Mouse (Mus musculus) heart, embryonic 14.5 days (tissue): Measurements from ENCODE around the gene Arntl2. TPM values are rescaled to one million over a fixed set of nuclear protein-coding genes. Genes with fewer than 3 reads are reported as not detected.

Experiments used
- ATAC-seq: fragments of 200-750 bp; cut with Nextera tagmentation; 2 replicates; pipeline ENCODE4 v1.8.0; 2017; ENCODE audit warnings: low read depth, moderate TSS enrichment; ENCODE audit not compliant: insufficient number of reproducible peaks, insufficient read depth, low FRiP score
- H3K27ac ChIP-seq, 2 experiments: fragments of 200-500 bp in 1 of 2; fragments of 300-500 bp in 1 of 2; sonication (generic) in 1 of 2; replicated peaks in 1 of 2; 2 replicates each; pipeline ENCODE4 v1.5.1; 2012 to 2014; ENCODE audit warnings: low read depth in 2 of 2, low read length in 2 of 2, control low read depth in 1 of 2, mild to moderate bottlenecking in 1 of 2, mixed read lengths in 1 of 2; ENCODE audit not compliant: control insufficient read depth in 1 of 2, insufficient read depth in 1 of 2
- H3K27me3 ChIP-seq: fragments of 300-500 bp; sonication (generic); 2 replicates; pipeline ENCODE4 v1.6.1; 2014; ENCODE audit warnings: mild to moderate bottlenecking, low read length, control low read depth; ENCODE audit not compliant: control insufficient read depth, insufficient read depth
- H3K36me3 ChIP-seq: fragments of 300-500 bp; sonication (generic); 2 replicates; pipeline ENCODE4 v1.6.1; 2014; ENCODE audit warnings: mild to moderate bottlenecking, control low read depth, low read length, mixed read lengths; ENCODE audit not compliant: control insufficient read depth, insufficient read depth
- H3K4me1 ChIP-seq, 2 experiments: fragments of 200-500 bp in 1 of 2; fragments of 300-500 bp in 1 of 2; sonication (generic) in 1 of 2; 2 replicates each; pipeline ENCODE4 v1.6.1; 2012 to 2014; ENCODE audit warnings: low read length in 2 of 2, control low read depth in 1 of 2, mixed read lengths in 1 of 2; ENCODE audit not compliant: control insufficient read depth in 2 of 2, insufficient read depth in 2 of 2
- H3K4me2 ChIP-seq: fragments of 300-500 bp; sonication (generic); 2 replicates; pipeline ENCODE4 v1.6.1; 2014; ENCODE audit warnings: mild to moderate bottlenecking, low read length
- H3K4me3 ChIP-seq, 2 experiments: fragments of 200-500 bp in 1 of 2; fragments of 300-500 bp in 1 of 2; sonication (generic) in 1 of 2; 2 replicates each; pipeline ENCODE4 v1.5.1; 2012 to 2014; ENCODE audit warnings: low read length in 2 of 2, mild to moderate bottlenecking in 2 of 2, control low read depth in 1 of 2, low read depth in 1 of 2, moderate library complexity in 1 of 2; ENCODE audit not compliant: control insufficient read depth in 1 of 2, insufficient read depth in 1 of 2
- H3K9ac ChIP-seq: fragments of 300-500 bp; sonication (generic); 2 replicates; pipeline ENCODE4 v1.6.1; 2014; ENCODE audit warnings: mild to moderate bottlenecking, low read length
- H3K9me3 ChIP-seq: fragments of 300-500 bp; sonication (generic); 2 replicates; pipeline ENCODE4 v1.6.1; 2016; ENCODE audit warnings: low read length, control low read depth; ENCODE audit not compliant: control insufficient read depth
- WGBS: fragments of 180-500 bp; shearing (Covaris S2); extraction: QIAGEN DNeasy Blood & Tissue Kit; methylation state at CpG from one replicate; pipeline ENCODE4 v1.1.7; 2014; 5-methylcytosine and 5-hydroxymethylcytosine counted together
- polyA plus RNA-seq: library from polyadenylated mRNA; unstranded; fragments of >200 nt; fragmentation: Nextera tagmentation; extraction: Ambion mirVana; gene quantifications from 2 replicates; pipeline ENCODE4 v1.2.1, GENCODE M21; 2014

The Arntl2 gene
- polyA plus RNA-seq, 1 experiment from 2014 or later = 3.7 TPM

DNA sequence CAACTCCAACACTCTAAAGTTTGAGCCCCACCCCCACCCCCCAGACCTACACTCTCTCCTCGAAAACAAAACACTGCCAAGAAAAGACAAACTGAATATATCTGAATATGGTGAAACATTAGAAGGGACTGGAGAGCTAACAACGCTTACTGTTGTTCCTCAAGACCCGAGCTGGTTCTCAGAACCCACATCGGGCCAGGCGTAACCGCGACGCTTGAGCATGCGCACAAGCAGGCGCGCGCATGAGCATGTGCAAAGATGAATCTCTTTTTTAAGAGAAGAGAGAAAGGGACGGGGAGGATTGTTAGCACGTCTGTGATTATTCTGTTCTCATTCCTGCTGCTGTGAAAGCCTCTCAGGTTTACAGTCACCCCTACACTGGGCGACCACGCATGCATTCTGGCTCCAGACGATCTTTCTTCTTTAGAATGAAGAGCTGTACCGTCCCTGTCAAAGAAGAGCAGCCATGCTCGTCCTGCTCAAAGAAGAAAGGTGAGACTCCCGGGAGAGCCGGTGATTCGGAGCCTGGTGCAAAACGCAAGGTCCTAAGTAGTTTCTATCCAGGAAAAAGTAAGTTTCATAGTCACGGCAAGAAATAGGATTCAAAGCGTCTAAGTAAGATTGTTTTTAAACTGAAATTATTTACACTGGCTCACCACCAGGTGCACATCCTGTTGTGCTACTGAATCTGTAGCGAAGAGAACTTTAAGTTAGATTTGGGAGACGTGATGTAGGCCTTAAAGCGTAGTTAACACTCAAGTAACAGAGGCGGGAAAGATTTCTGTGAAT lies 24.5 kb downstream of the Arntl2 start:
- Histone ChIP-seq H3K36me3 (peaks cover 6% of the 10 kb centered on the region; the same call in 1 of the 2 replicates), H3K9me3 (no peaks in the 10 kb centered on the region), H3K27me3 (no peaks in the 10 kb centered on the region), H3K4me1 (no peaks in the 10 kb centered on the region), H3K4me2 (no peak overlapping the region), H3K4me3 (no peak overlapping the region), H3K27ac (no peak overlapping the region), H3K9ac (no peak overlapping the region)
- 82% methylated on average over 29 of the region's 29 CpGs for WGBS
- ATAC-seq = no peak

DNA sequence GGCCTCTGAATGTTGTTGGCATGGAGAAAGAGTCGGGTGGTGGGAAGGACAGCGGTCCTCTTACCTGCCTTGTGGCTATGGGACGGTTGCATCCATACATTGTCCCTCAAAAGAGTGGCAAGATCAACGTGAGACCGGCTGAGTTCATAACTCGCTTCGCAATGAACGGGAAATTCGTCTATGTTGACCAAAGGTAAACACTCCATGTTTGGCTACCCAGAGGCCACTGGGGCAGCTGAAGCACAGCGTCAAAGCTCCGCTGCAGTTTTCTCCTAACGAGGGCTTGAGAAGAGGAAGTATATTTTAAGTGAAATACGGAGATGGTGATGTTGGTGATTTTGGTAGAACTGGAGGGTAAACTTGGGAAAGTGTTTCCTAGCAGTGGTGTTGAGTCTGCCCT lies 26.1 kb downstream of the Arntl2 start:
- Histone ChIP-seq H3K9me3 (no peaks in the 10 kb centered on the region), H3K9ac (no peak overlapping the region), H3K4me2 (no peak overlapping the region), H3K27me3 (no peaks in the 10 kb centered on the region), H3K27ac (no peak overlapping the region), H3K4me3 (no peak overlapping the region), H3K4me1 (no peaks in the 10 kb centered on the region), H3K36me3 (peaks cover 3% of the 10 kb centered on the region; the same call in 1 of the 2 replicates)
- 88% methylated on average over 13 of the region's 13 CpGs for whole genome bisulfite sequencing
- ATAC-seq = no peak

DNA sequence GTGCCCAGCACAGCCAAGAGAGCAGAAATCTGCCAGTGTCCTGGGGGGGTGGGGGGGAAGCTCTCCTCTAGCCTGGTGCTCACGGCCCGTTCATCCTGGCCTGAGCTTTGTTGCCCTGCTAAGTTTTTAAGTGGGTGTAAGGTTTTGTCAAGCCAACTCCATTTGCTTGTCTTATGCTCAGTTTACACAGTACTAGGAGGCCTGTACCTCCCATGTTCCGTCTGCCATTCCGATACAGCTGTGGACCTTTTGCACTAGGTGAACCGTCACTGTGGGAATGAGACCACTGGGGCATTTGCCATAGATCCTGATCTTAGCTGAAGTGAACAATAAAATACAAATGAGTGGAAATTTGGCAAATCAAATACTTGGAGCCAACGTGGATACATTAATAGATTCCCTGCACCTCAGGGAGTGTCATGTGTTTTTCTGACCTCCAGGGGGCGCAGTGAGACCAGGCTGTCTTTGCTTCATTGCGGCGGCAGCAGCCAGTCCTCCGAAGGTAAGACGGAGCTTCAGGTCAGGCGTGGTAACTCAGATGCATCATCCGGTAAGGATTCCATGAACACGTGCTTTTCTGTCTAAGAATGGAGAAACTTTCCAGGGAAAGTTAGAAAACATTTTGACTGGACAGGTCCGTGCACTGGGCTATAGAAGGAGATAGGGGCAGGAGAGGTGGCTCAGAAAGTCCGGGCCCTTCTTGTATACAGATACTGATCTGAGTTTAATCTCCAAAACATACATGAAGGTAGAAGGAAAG lies 29.1 kb downstream of the Arntl2 start:
- H3K27ac ChIP-seq = no peak overlapping the region
- no peak overlapping the region for H3K4me3 ChIP-seq
- H3K4me1 ChIP-seq = no peaks in the 10 kb centered on the region
- H3K4me2 ChIP-seq = no peak overlapping the region
- WGBS = 35% methylated on average over 16 of the region's 16 CpGs
- H3K27me3 ChIP-seq = no peaks in the 10 kb centered on the region
- peaks cover 10% of the 10 kb centered on the region; the same call in 1 of the 2 replicates for H3K36me3 ChIP-seq
- no peaks in the 10 kb centered on the region for H3K9me3 ChIP-seq
- no peak overlapping the region for H3K9ac ChIP-seq
- no peak for ATAC-seq

DNA sequence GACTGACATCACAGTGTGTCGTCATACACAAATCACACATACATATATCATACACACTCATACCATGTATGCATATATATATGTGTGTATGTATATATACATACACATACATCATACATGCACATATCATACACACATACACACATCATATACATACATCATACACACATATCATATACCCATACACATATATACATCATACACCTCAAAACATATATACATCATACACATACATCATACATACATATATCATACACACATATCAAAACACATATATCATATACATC lies 29.6 kb downstream of the Arntl2 start:
- no peak overlapping the region for H3K4me3 ChIP-seq
- H3K36me3 ChIP-seq = peaks cover 10% of the 10 kb centered on the region; the same call in 1 of the 2 replicates
- no peak overlapping the region for H3K27ac ChIP-seq
- no peak overlapping the region for H3K9ac ChIP-seq
- no peaks in the 10 kb centered on the region for H3K27me3 ChIP-seq
- WGBS = 72% methylated on average over 1 of the region's 1 CpGs
- no peak for ATAC-seq
- H3K4me2 ChIP-seq = no peak overlapping the region
- H3K4me1 ChIP-seq = no peaks in the 10 kb centered on the region
- H3K9me3 ChIP-seq = no peaks in the 10 kb centered on the region

DNA sequence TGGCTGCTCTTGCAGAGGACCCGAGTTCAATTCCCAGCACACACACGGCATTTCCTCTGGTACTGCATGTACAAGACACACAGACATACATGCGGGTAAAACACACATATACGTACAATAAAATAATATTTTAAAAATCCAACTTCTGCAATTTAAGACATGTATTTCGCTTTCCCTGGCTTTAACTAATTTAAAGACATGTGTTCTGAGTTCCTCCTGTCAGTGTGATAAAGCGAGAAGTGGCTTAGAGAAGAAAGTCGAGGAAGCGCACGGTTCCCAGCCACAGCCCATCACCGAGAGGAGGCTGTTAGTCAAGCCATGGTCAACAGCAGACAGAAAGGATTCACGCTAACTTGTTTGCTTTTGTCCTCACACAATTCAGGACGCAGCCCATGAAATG lies 35.5 kb downstream of the Arntl2 start:
- H3K4me2 ChIP-seq = no peak overlapping the region
- peaks cover 6 to 13% of the 10 kb centered on the region in 2 experiments for H3K4me1 ChIP-seq
- no peaks in the 10 kb centered on the region for H3K27me3 ChIP-seq
- no peak for ATAC-seq
- peaks cover 8% of the 10 kb centered on the region; the same call in 1 of the 2 replicates for H3K36me3 ChIP-seq
- H3K27ac ChIP-seq = no peak overlapping the region
- no peak overlapping the region for H3K4me3 ChIP-seq
- H3K9ac ChIP-seq = no peak overlapping the region
- H3K9me3 ChIP-seq = no peaks in the 10 kb centered on the region
- WGBS = 89% methylated on average over 12 of the region's 12 CpGs

DNA sequence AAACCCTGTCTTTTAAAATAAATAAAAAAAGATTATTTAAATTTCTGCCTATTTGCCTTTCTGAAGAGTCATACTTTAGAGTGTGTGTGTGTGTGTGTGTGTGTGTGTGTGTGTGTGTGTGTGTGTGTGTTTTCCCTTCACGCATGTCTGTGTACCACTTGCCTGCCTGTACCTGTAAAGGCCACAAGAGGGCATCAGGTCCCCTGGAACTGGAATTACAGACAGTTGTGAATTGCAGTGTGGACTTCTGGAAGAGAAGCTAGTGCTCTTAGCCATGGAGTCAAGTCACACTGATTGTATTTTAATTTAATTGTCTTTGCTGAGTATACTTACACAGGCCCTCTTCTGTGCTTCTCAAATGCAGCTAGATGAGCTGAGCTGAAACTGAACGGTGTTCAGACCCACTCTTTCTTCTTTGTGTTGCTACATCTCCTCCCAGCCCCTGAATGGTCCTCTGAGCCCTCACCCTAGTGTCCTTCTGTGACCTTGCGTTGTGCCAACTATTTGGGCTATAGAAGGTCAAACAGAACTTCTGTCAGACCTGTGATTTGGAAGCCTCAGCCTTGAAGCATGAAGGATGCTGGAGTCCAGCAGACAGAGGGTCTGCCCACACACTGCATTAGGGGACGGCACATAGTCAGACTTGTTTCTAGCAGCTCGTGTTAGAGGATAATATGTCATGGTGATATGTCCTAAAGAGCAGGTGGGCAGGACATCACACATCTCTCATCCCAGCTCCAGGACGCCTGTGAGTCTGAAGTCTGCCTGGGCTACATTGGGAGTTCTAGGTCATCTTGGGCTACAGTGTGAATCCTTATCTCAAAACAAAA lies 37.8 kb downstream of the Arntl2 start:
- ATAC-seq = peak; percentile 14; the same call in 1 of the 2 replicates
- H3K4me3 ChIP-seq = no peak overlapping the region
- H3K36me3 ChIP-seq = peaks cover under 1% of the 10 kb centered on the region; the same call in 1 of the 2 replicates
- WGBS = 64% methylated on average over 6 of the region's 6 CpGs
- no peak overlapping the region for H3K4me2 ChIP-seq
- no peaks in the 10 kb centered on the region for H3K27me3 ChIP-seq
- H3K4me1 ChIP-seq = peaks cover 13 to 19% of the 10 kb centered on the region in 2 experiments
- H3K9ac ChIP-seq = no peak overlapping the region
- no peak overlapping the region for H3K27ac ChIP-seq
- no peaks in the 10 kb centered on the region for H3K9me3 ChIP-seq

DNA sequence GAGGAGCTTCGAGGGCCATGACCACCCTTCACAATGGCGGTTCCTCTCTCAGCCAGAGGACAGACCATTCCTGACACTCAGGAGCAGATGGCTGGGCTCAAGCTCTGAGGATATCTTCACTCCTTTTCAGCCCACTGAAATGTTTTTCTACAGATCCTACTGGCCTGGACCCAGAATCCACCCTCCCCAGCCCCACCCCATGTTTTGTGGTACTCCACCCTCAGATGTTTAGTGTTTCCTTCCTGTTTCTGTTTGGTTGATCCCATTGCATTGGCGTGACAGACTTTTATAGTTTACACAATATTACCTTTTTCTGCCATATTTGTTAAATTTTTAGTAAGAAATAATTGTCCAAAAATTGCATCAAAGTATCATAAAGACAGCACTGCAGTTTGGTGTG lies 38.5 kb downstream of the Arntl2 start:
- Histone ChIP-seq H3K9ac (no peak overlapping the region), H3K9me3 (no peaks in the 10 kb centered on the region), H3K27me3 (no peaks in the 10 kb centered on the region), H3K4me1 (peaks cover 13 to 19% of the 10 kb centered on the region in 2 experiments), H3K27ac (no peak overlapping the region), H3K4me3 (no peak overlapping the region), H3K36me3 (no peaks in the 10 kb centered on the region; the same call in 1 of the 2 replicates), H3K4me2 (no peak overlapping the region)
- WGBS = 62% methylated on average over 3 of the region's 3 CpGs
- ATAC-seq = no peak
